Mouse (Mus musculus): Measurements from ENCODE around the gene Cyp2c29. TPM values are rescaled to one million over a fixed set of nuclear protein-coding genes. Genes with fewer than 3 reads are reported as not detected.
"Not testable (repeated sequence)": the region's sequence is repeated elsewhere in the genome, so short reads cannot be mapped to it uniquely, and the experiment has no call there.

Cyp2c29 gene
- under 1 TPM in 1 of 2 experiments, not detected in 1; 0.64 TPM for total RNA-seq (2021)
- long read RNA-seq, experiment 1: 0 reads
- long read RNA-seq, experiment 2: 0 reads

DNA sequence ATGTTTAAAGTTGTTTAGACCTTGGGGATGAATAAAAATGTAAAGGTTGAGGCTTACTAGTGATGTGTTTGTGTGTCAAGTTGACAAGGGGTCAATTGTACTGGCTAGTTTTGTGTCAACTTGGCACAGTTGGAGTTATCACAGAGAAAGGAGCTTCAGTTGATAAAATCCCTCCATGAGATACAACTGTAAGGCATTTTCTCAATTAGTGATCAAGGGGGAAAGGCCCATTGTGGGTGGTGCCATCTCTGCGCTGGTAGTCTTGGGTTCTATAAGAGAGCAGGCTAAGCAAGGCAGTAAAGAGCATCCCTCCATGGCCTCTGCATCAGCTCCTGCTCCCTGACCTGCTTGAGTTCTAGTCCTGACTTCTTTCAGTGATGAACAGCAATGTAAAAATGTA lies at the start of gene Cyp2c29:
Gene Cyp2c29, plus strand, starts transcription at position 301 of the 400 bp plus-strand sequence.
- DNase-seq (ENCODE audit: low spot score): not testable (repeated sequence)

DNA sequence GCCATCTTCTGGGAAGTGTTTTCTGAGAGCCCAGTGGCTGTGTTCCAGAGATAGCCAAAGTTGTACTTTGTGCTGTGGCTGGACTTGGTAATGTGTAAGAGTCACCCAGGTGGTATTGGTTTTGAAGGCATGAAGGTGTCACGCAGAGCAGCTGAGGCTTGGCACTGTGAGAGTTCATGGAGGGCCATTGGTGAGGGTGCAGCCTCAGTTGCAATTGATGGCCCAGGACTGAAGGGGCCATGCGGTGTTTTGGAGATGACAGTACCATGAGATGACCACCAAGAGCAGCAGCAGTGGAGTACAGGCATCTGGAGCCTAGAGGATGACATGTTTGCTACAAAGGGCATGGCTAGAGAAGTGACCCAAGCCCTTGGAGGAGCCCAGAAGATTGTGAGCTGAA lies 2.2 kb upstream of the Cyp2c29 start:
- not testable (repeated sequence) for DNase-seq (ENCODE audit: low spot score)

DNA sequence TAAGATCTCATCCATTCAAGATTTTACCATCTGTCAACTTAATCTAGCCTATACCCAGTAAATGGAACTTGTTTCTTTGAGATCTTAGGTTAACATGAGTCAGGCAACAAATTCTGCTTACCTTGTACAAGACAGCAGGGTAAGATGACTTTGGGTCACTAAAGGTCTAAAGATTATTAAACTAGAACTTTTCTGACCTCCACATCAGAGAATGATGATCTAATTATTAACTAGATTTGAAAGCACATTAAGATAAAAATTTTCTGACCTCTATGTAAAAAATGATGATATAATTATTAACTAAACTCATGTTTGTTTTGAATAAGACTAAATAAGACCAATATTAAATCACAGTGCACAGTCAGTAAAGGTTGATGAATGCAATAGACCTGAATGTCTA lies 13.6 kb downstream of the Cyp2c29 start:
- DNase-seq (ENCODE audit: low spot score): no peak

DNA sequence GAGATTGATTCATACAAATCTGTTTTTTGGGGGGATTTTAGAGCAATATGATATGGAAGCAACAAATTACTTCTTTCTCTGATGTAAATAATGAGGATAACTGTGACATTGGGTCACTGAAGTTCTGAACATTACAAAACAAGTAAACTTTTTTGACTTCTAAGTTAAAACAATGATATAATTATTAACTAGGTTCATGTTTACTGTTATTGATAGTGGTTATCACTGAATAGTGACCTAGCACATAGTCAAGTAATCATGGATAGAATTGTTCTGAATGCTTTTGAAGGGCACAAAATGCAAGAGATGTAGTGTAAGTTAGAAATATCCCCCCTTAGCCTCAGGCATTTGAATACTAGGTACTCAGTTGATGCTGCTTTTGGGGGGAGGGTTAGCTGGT lies 16.4 kb downstream of the Cyp2c29 start:
- no peak for DNase-seq (ENCODE audit: low spot score)

DNA sequence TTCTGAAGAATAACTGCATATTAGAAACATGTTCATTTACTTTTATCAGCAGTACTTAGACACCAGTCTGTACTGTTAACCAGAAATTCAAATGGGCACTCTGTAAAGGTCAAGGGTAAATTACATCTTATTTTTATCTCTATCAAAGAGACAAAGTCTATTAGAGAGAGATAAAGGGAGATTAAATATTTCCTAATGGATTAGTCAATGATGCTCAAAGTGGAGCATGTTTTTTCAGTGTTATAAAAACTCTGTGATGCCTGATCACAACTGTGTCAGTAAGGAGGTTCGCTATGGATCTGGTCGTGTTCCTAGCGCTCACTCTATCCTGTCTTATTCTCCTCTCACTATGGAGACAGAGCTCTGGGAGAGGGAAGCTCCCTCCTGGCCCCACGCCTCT lies 17.6 kb downstream of the Cyp2c29 start:
- no peak for DNase-seq (ENCODE audit: low spot score)

DNA sequence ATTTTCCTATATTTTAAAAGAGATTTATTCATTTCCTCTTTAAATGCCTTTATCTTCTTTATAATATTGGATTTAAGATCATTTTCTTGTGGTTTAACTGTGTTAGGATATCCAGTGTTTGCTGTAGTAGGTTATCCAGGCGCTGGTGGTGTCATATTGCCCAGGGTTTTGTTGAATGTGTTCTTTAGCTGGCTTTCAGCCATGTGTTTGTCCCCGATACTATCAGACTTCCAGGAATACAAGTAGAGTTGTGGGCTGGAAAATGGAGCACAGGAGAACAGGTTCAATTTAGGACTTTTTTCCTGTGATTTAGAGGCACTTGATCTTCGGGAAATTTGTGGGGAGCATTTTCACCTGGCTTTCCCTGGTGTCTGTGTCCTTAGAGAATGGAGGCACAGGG lies 19.8 kb downstream of the Cyp2c29 start:
- DNase-seq (ENCODE audit: low spot score): no peak

Other genes with a start within 250 kb of the Cyp2c29 start
- not detected for gene Cyp2c65, start 208.4 kb upstream of the Cyp2c29 start, total RNA-seq (2021)
- gene Cyp2c66, start 155.5 kb upstream of the Cyp2c29 start, total RNA-seq (2021): not detected
- not detected for gene Cyp2c38, start 193.7 kb downstream of the Cyp2c29 start, total RNA-seq (2021)
- not detected for gene Cyp2c39, start 241.5 kb downstream of the Cyp2c29 start, total RNA-seq (2021)